Mouse (Mus musculus): ENCODE data around the gene Ralgps1.

DNA sequence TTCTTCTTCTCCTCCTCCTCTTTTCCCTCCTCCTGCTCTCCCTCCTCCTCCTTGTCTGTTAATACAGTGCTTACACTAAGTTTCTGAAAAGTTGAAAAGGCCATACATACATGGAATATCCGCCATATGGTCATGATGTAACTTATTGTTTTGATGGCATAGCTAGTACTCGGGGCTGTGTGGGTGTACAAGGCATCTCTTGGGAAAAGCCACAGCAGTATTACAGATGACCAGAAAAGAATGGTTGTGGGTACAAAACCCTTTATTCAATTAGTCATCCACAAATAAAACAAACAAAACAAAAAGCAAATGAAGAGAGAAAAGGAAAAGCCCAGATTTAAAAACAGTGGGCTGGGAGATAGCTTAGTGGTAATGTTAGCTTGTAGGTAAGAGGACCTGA is 90.8 kb downstream of the Ralgps1 start:
- TF ChIP-seq CTCF (IDR thresholded peaks at IDR 0.05; ENCODE audit: control insufficient read depth, insufficient read depth, insufficient read length) (no peak), MYOD1 (IDR thresholded peaks at IDR 0.05; ENCODE audit: control insufficient read depth, insufficient read length, low read depth) (no peak), USF1 (IDR thresholded peaks at IDR 0.05; ENCODE audit: low read depth) (no peak), MAX (IDR thresholded peaks at IDR 0.05) (no peak)
